Mouse (Mus musculus): ENCODE results near the gene Vmn1r157. TPM values are rescaled to one million over a fixed set of nuclear protein-coding genes. Genes with fewer than 3 reads are reported as not detected.
"Not testable (repeated sequence)": the region's sequence is repeated elsewhere in the genome, so short reads cannot be mapped to it uniquely, and the experiment has no call there.

The Vmn1r157 gene
- not detected in 2 replicates for polyA plus RNA-seq (2015; fragmentation: Nextera tagmentation; extraction: Ambion mirVana)

- 29% methylated on average over 2 of the region's 3 CpGs for WGBS
- H3K27ac ChIP-seq: not testable (repeated sequence)
Observed at GRCm38 (mm10) chr7:22761397-22761796, at the start of gene Vmn1r157. Gene Vmn1r157 (plus strand): TSS chr7:22761697.

GRCm38 (mm10) chr7:22719610-22720009 lies 41.9 kb upstream of the Vmn1r157 start, which contains the start of gene Gm4567:
Gene Gm4567 (minus strand): TSS chr7:22719710.
- H3K27ac ChIP-seq; H3K4me1 ChIP-seq; ATAC-seq (ENCODE audit: insufficient number of reproducible peaks, insufficient read depth, low FRiP score, low TSS enrichment, low read depth); H3K36me3 ChIP-seq; H3K9ac ChIP-seq; H3K4me3 ChIP-seq; H3K27me3 ChIP-seq; H3K9me3 ChIP-seq; H3K4me2 ChIP-seq: not testable (repeated sequence)
- WGBS: no CpG with 5 or more reads among the region's 1 CpGs

More at GRCm38 (mm10) chr7:22761397-22761796, at the start of gene Vmn1r157:
- not testable (repeated sequence) for H3K4me3 ChIP-seq; H3K9me3 ChIP-seq; H3K4me1 ChIP-seq; H3K4me2 ChIP-seq; H3K9ac ChIP-seq; H3K27me3 ChIP-seq; ATAC-seq (ENCODE audit: insufficient number of reproducible peaks, insufficient read depth, low FRiP score, low TSS enrichment, low read depth); H3K36me3 ChIP-seq

- WGBS: 90% methylated on average over 7 of the region's 11 CpGs
- not testable (repeated sequence) for H3K4me2 ChIP-seq; H3K27me3 ChIP-seq; H3K9ac ChIP-seq; H3K9me3 ChIP-seq; H3K36me3 ChIP-seq; ATAC-seq (ENCODE audit: insufficient number of reproducible peaks, insufficient read depth, low FRiP score, low TSS enrichment, low read depth); H3K4me1 ChIP-seq; H3K4me3 ChIP-seq; H3K27ac ChIP-seq
Observed at GRCm38 (mm10) chr7:22775981-22776380, 14.5 kb downstream of the Vmn1r157 start.

- WGBS: 50% methylated on average over 2 of the region's 2 CpGs
- H3K4me2 ChIP-seq; H3K27me3 ChIP-seq; H3K27ac ChIP-seq; H3K4me1 ChIP-seq; ATAC-seq (ENCODE audit: insufficient number of reproducible peaks, insufficient read depth, low FRiP score, low TSS enrichment, low read depth); H3K4me3 ChIP-seq; H3K36me3 ChIP-seq; H3K9ac ChIP-seq: not testable (repeated sequence)
- H3K9me3 ChIP-seq: peaks cover 13% of the 10 kb centered on the region
Observed at GRCm38 (mm10) chr7:22790682-22791081, 29.2 kb downstream of the Vmn1r157 start, which contains the start of gene Vmn1r158. Gene Vmn1r158 (minus strand): TSS chr7:22790782.

Other genes with a start within 250 kb of the Vmn1r157 start
- not detected in 2 replicates for gene Vmn1r152, start 238.7 kb upstream of the Vmn1r157 start, polyA plus RNA-seq (2015; fragmentation: Nextera tagmentation; extraction: Ambion mirVana)
- gene Gm8677, start 226.8 kb upstream of the Vmn1r157 start, polyA plus RNA-seq (2015; fragmentation: Nextera tagmentation; extraction: Ambion mirVana): not detected in 2 replicates
- not detected in 2 replicates for gene Gm4201, start 196.4 kb upstream of the Vmn1r157 start, polyA plus RNA-seq (2015; fragmentation: Nextera tagmentation; extraction: Ambion mirVana)
- gene Gm4565, start 173.6 kb upstream of the Vmn1r157 start, polyA plus RNA-seq (2015; fragmentation: Nextera tagmentation; extraction: Ambion mirVana): not detected in 2 replicates
- gene Vmn1r155, start 103.7 kb upstream of the Vmn1r157 start, polyA plus RNA-seq (2015; fragmentation: Nextera tagmentation; extraction: Ambion mirVana): not detected in 2 replicates
- gene Gm8693, start 69.4 kb upstream of the Vmn1r157 start, polyA plus RNA-seq (2015; fragmentation: Nextera tagmentation; extraction: Ambion mirVana): not detected in 2 replicates
- not detected in 2 replicates for gene Gm4567, start 42.0 kb upstream of the Vmn1r157 start, polyA plus RNA-seq (2015; fragmentation: Nextera tagmentation; extraction: Ambion mirVana)
- gene Vmn1r158, start 29.1 kb downstream of the Vmn1r157 start, polyA plus RNA-seq (2015; fragmentation: Nextera tagmentation; extraction: Ambion mirVana): not detected in 2 replicates
- gene Vmn1r159, start 81.9 kb downstream of the Vmn1r157 start, polyA plus RNA-seq (2015; fragmentation: Nextera tagmentation; extraction: Ambion mirVana): not detected in 2 replicates
- not detected in 2 replicates for gene Vmn1r160, start 109.5 kb downstream of the Vmn1r157 start, polyA plus RNA-seq (2015; fragmentation: Nextera tagmentation; extraction: Ambion mirVana)
- not detected in 2 replicates for gene Gm4214, start 223.0 kb downstream of the Vmn1r157 start, polyA plus RNA-seq (2015; fragmentation: Nextera tagmentation; extraction: Ambion mirVana)

Data from embryonic facial prominence, embryonic 13.5 days (tissue).